Mouse (Mus musculus) kidney, embryonic 14.5 days (tissue): ENCODE data around the gene Prss46. TPM values are rescaled to one million over a fixed set of nuclear protein-coding genes. Genes with fewer than 3 reads are reported as not detected.

Source experiments
- ATAC-seq: fragments of 200-750 bp; cut with Nextera tagmentation; 2 replicates; pipeline ENCODE4 v1.8.0; 2017; ENCODE audit warnings: moderate number of reproducible peaks, mild to moderate bottlenecking, moderate TSS enrichment, moderate library complexity; ENCODE audit not compliant: low FRiP score, low TSS enrichment
- H3K27ac ChIP-seq: fragments of 300-500 bp; sonication (generic); 2 replicates; pipeline ENCODE4 v1.5.1; 2014; ENCODE audit warnings: low read depth, mild to moderate bottlenecking, low read length, moderate library complexity, mixed read lengths
- H3K27me3 ChIP-seq: fragments of 300-500 bp; sonication (generic); 2 replicates; pipeline ENCODE4 v1.6.1; 2014; ENCODE audit warnings: mild to moderate bottlenecking, low read length; ENCODE audit not compliant: control insufficient read depth, insufficient read depth
- H3K36me3 ChIP-seq: fragments of 300-500 bp; sonication (generic); 2 replicates; pipeline ENCODE4 v1.6.1; 2014; ENCODE audit warnings: low read length, mixed read lengths; ENCODE audit not compliant: control insufficient read depth, insufficient read depth
- H3K4me1 ChIP-seq: fragments of 300-500 bp; sonication (generic); 2 replicates; pipeline ENCODE4 v1.6.1; 2014; ENCODE audit warnings: low read length, mixed read lengths; ENCODE audit not compliant: control insufficient read depth, insufficient read depth
- H3K4me2 ChIP-seq: fragments of 300-500 bp; sonication (generic); replicated peaks from 2 replicates; pipeline ENCODE4 v1.6.1; 2014; ENCODE audit warnings: low read depth, mild to moderate bottlenecking, low read length
- H3K4me3 ChIP-seq: fragments of 300-500 bp; sonication (generic); 2 replicates; pipeline ENCODE4 v1.5.1; 2014; ENCODE audit warnings: mild to moderate bottlenecking, low read length
- H3K9ac ChIP-seq: fragments of 300-500 bp; sonication (generic); 2 replicates; pipeline ENCODE4 v1.6.1; 2014; ENCODE audit warnings: low read depth, mild to moderate bottlenecking, low read length, moderate library complexity
- H3K9me3 ChIP-seq: fragments of 300-500 bp; sonication (generic); 2 replicates; pipeline ENCODE4 v1.6.1; 2016; ENCODE audit warnings: low read length; ENCODE audit not compliant: control insufficient read depth
- WGBS: fragments of 180-500 bp; shearing (Covaris S2); extraction: QIAGEN DNeasy Blood & Tissue Kit; methylation state at CpG from one replicate; pipeline ENCODE4 v1.1.7; 2014; 5-methylcytosine and 5-hydroxymethylcytosine counted together
- polyA plus RNA-seq: library from polyadenylated mRNA; unstranded; fragments of >200 nt; fragmentation: Nextera tagmentation; extraction: Ambion mirVana; gene quantifications from 2 replicates; pipeline ENCODE4 v1.2.1, GENCODE M21; 2014

Gene Prss46
- polyA plus RNA-seq, 1 experiment from 2014 or later, result not detected

- H3K9ac ChIP-seq, result no peak overlapping the region
- H3K36me3 ChIP-seq, result no peaks in the 10 kb centered on the region
- H3K4me2 ChIP-seq, result no peak overlapping the region
- H3K4me3 ChIP-seq, result no peak overlapping the region
- no peaks in the 10 kb centered on the region for H3K4me1 ChIP-seq
- H3K27ac ChIP-seq, result no peak overlapping the region
- WGBS, result 86% methylated on average over 4 of the region's 4 CpGs
- H3K27me3 ChIP-seq, result no peaks in the 10 kb centered on the region
- H3K9me3 ChIP-seq, result no peaks in the 10 kb centered on the region
- no peak for ATAC-seq
Observed at GRCm38 (mm10) chr9:110825426-110825825, 18.9 kb upstream of the Prss46 start.

- Histone ChIP-seq H3K4me3 (no peak overlapping the region), H3K9me3 (no peaks in the 10 kb centered on the region), H3K9ac (no peak overlapping the region), H3K36me3 (no peaks in the 10 kb centered on the region), H3K27ac (no peak overlapping the region), H3K4me2 (no peak overlapping the region), H3K27me3 (no peaks in the 10 kb centered on the region), H3K4me1 (no peaks in the 10 kb centered on the region)
- WGBS, result 77% methylated on average over 7 of the region's 7 CpGs
- no peak for ATAC-seq
Observed at GRCm38 (mm10) chr9:110825832-110826231, 18.5 kb upstream of the Prss46 start.

GRCm38 (mm10) chr9:110826390-110826789 is 17.9 kb upstream of the Prss46 start, which contains the start of gene Prss43:
Gene Prss43, plus strand, starts transcription at chr9:110826690.
- H3K4me3 ChIP-seq, result no peak within 1 kb of the TSS
- H3K27me3 ChIP-seq, result no peaks in the 10 kb centered on the region
- no peak for ATAC-seq
- no peak within 1 kb of the TSS for H3K4me2 ChIP-seq
- no peaks in the 10 kb centered on the region for H3K36me3 ChIP-seq
- H3K4me1 ChIP-seq, result no peaks in the 10 kb centered on the region
- WGBS, result 82% methylated on average over 3 of the region's 3 CpGs
- H3K9ac ChIP-seq, result no peak within 1 kb of the TSS
- H3K27ac ChIP-seq, result no peak within 1 kb of the TSS
- H3K9me3 ChIP-seq, result no peaks in the 10 kb centered on the region

- H3K9ac ChIP-seq, result no peak overlapping the region
- H3K9me3 ChIP-seq, result no peaks in the 10 kb centered on the region
- H3K36me3 ChIP-seq, result no peaks in the 10 kb centered on the region
- no peak overlapping the region for H3K4me3 ChIP-seq
- no peak for ATAC-seq
- no peak overlapping the region for H3K4me2 ChIP-seq
- H3K27me3 ChIP-seq, result no peaks in the 10 kb centered on the region
- no peak overlapping the region for H3K27ac ChIP-seq
- 80% methylated on average over 5 of the region's 5 CpGs for WGBS
- no peaks in the 10 kb centered on the region for H3K4me1 ChIP-seq
Observed at GRCm38 (mm10) chr9:110833021-110833420, 11.3 kb upstream of the Prss46 start.

- Histone ChIP-seq H3K27me3 (no peaks in the 10 kb centered on the region), H3K4me2 (no peak within 1 kb of the TSS; the same call in 1 of the 2 replicates), H3K4me3 (no peak within 1 kb of the TSS), H3K9me3 (no peaks in the 10 kb centered on the region), H3K9ac (no peak within 1 kb of the TSS), H3K4me1 (no peaks in the 10 kb centered on the region), H3K27ac (no peak within 1 kb of the TSS), H3K36me3 (no peaks in the 10 kb centered on the region)
- ATAC-seq, result no peak
- 81% methylated on average over 19 of the region's 19 CpGs for WGBS
Observed at GRCm38 (mm10) chr9:110834411-110834810, 9.9 kb upstream of the Prss46 start, which contains the start of gene Prss45. Gene Prss45, plus strand, starts transcription at chr9:110834588.

GRCm38 (mm10) chr9:110834961-110835360 is 9.3 kb upstream of the Prss46 start:
- no peak overlapping the region for H3K4me3 ChIP-seq
- no peak overlapping the region for H3K27ac ChIP-seq
- no peak overlapping the region; the same call in 1 of the 2 replicates for H3K4me2 ChIP-seq
- no peak for ATAC-seq
- H3K4me1 ChIP-seq, result no peaks in the 10 kb centered on the region
- H3K9me3 ChIP-seq, result no peaks in the 10 kb centered on the region
- H3K36me3 ChIP-seq, result no peaks in the 10 kb centered on the region
- no peak overlapping the region for H3K9ac ChIP-seq
- 38% methylated on average over 10 of the region's 10 CpGs for WGBS
- H3K27me3 ChIP-seq, result no peaks in the 10 kb centered on the region

- H3K27me3 ChIP-seq, result no peaks in the 10 kb centered on the region
- no peak overlapping the region for H3K4me3 ChIP-seq
- H3K36me3 ChIP-seq, result no peaks in the 10 kb centered on the region
- H3K4me1 ChIP-seq, result no peaks in the 10 kb centered on the region
- no peak overlapping the region for H3K4me2 ChIP-seq
- no peak overlapping the region for H3K9ac ChIP-seq
- no peak overlapping the region for H3K27ac ChIP-seq
- WGBS, result 41% methylated on average over 2 of the region's 2 CpGs
- H3K9me3 ChIP-seq, result no peaks in the 10 kb centered on the region
- no peak for ATAC-seq
Observed at GRCm38 (mm10) chr9:110836112-110836511, 8.2 kb upstream of the Prss46 start.

GRCm38 (mm10) chr9:110840905-110841304 is 3.4 kb upstream of the Prss46 start:
- Histone ChIP-seq H3K36me3 (no peaks in the 10 kb centered on the region), H3K9ac (no peak overlapping the region), H3K4me3 (no peak overlapping the region), H3K9me3 (no peaks in the 10 kb centered on the region), H3K27ac (no peak overlapping the region), H3K4me1 (no peaks in the 10 kb centered on the region), H3K27me3 (no peaks in the 10 kb centered on the region), H3K4me2 (no peak overlapping the region)
- no peak for ATAC-seq
- 75% methylated on average over 6 of the region's 6 CpGs for WGBS

GRCm38 (mm10) chr9:110841438-110841837 is 2.9 kb upstream of the Prss46 start:
- Histone ChIP-seq H3K9me3 (no peaks in the 10 kb centered on the region), H3K4me2 (no peak overlapping the region), H3K27ac (no peak overlapping the region), H3K4me3 (no peak overlapping the region), H3K4me1 (no peaks in the 10 kb centered on the region), H3K27me3 (no peaks in the 10 kb centered on the region), H3K9ac (no peak overlapping the region), H3K36me3 (no peaks in the 10 kb centered on the region)
- no peak for ATAC-seq
- 53% methylated on average over 2 of the region's 2 CpGs for WGBS
